Mouse (Mus musculus) heart, embryonic 13.5 days (tissue): ENCODE results near the gene Cenps. TPM values are rescaled to one million over a fixed set of nuclear protein-coding genes. Genes with fewer than 3 reads are reported as not detected.
"Not testable (repeated sequence)": the region's sequence is repeated elsewhere in the genome, so short reads cannot be mapped to it uniquely, and the experiment has no call there.

ENCODE experiments used
- ATAC-seq: fragments of 200-750 bp; cut with Nextera tagmentation; 2 replicates; pipeline ENCODE4 v1.8.0; 2017; ENCODE audit warnings: moderate TSS enrichment; ENCODE audit not compliant: insufficient number of reproducible peaks, low FRiP score, low TSS enrichment; ENCODE audit errors: extremely low read depth
- H3K27ac ChIP-seq: fragments of 300-500 bp; sonication (generic); replicated peaks from 2 replicates; pipeline ENCODE4 v1.5.1; 2015; ENCODE audit warnings: moderate library complexity, mild to moderate bottlenecking, inconsistent platforms
- H3K27me3 ChIP-seq: fragments of 300-500 bp; sonication (generic); replicated peaks from 2 replicates; pipeline ENCODE4 v1.6.1; 2015; ENCODE audit warnings: mild to moderate bottlenecking, inconsistent platforms
- H3K36me3 ChIP-seq: fragments of 300-500 bp; sonication (generic); 2 replicates; pipeline ENCODE4 v1.6.1; 2015; ENCODE audit warnings: mild to moderate bottlenecking, inconsistent platforms
- H3K4me1 ChIP-seq: fragments of 300-500 bp; sonication (generic); 2 replicates; pipeline ENCODE4 v1.6.1; 2015; ENCODE audit warnings: inconsistent platforms
- H3K4me2 ChIP-seq: fragments of 300-500 bp; sonication (generic); 2 replicates; pipeline ENCODE4 v1.6.1; 2015; ENCODE audit warnings: inconsistent platforms, mild to moderate bottlenecking, moderate library complexity
- H3K4me3 ChIP-seq: fragments of 300-500 bp; sonication (generic); 2 replicates; pipeline ENCODE4 v1.5.1; 2015; ENCODE audit warnings: moderate library complexity, mild to moderate bottlenecking, inconsistent platforms
- H3K9ac ChIP-seq: fragments of 300-500 bp; sonication (generic); 2 replicates; pipeline ENCODE4 v1.6.1; 2015; ENCODE audit warnings: inconsistent platforms, mild to moderate bottlenecking, moderate library complexity
- H3K9me3 ChIP-seq: fragments of 300-500 bp; sonication (generic); 2 replicates; pipeline ENCODE4 v1.6.1; 2016; ENCODE audit warnings: inconsistent platforms
- WGBS: fragments of 180-500 bp; shearing (Covaris S2); methylation state at CpG from one replicate; pipeline ENCODE4 v1.1.7; 2015; ENCODE audit warnings: mixed read lengths; 5-methylcytosine and 5-hydroxymethylcytosine counted together
- polyA plus RNA-seq: library from polyadenylated mRNA; unstranded; fragments of >200 nt; fragmentation: Nextera tagmentation; extraction: Ambion mirVana; gene quantifications from 2 replicates; pipeline ENCODE4 v1.2.1, GENCODE M21; 2015

Cenps gene
- polyA plus RNA-seq, 1 experiment from 2014 or later, result 25.6 TPM

DNA sequence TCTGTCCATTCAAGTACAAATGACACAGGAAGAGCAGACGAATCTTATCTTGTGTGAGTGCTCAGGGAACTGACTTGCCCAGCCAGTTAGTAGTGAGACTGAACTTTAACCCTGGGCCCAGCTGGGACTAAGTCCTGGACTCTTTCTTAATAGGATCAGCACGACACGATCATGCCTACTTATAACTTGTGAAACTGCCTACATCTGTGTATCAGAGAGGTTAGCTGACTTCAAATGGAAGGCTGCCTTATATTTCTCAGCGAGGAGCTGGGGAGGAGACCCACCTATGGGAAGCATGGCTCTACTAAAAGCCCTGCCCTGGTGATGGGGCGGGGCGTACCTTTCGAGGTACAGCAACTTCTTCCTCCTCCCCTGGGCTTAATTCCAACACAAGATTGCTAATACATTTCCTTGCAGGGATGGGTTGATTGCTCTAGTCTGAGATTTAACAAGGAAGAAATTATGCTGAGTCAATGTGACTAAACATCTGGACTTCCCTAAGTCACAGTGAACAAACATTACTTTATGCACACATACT is 33.0 kb upstream of the Cenps start:
- Histone ChIP-seq H3K4me3 (no peak overlapping the region), H3K4me1 (peaks cover 27% of the 10 kb centered on the region), H3K27me3 (no peaks in the 10 kb centered on the region), H3K9me3 (no peaks in the 10 kb centered on the region), H3K36me3 (peaks cover 8% of the 10 kb centered on the region; the same call in 1 of the 2 replicates), H3K4me2 (no peak overlapping the region), H3K9ac (no peak overlapping the region), H3K27ac (no peak overlapping the region)
- WGBS, result 57% methylated on average over 7 of the region's 7 CpGs
- no peak for ATAC-seq

- H3K4me3 ChIP-seq, ATAC-seq, H3K4me2 ChIP-seq, H3K27me3 ChIP-seq, H3K9ac ChIP-seq, H3K36me3 ChIP-seq, H3K9me3 ChIP-seq, H3K27ac ChIP-seq: not testable (repeated sequence)
- peaks cover 33% of the 10 kb centered on the region for H3K4me1 ChIP-seq
- 72% methylated on average over 7 of the region's 8 CpGs for WGBS
Measured at GRCm38 (mm10) chr4:149169926-149170325, 32.5 kb upstream of the Cenps start.

- peaks cover 31% of the 10 kb centered on the region for H3K4me1 ChIP-seq
- H3K4me3 ChIP-seq, result peak overlapping the region; percentile 95; the same call in 1 of the 2 replicates
- no peaks in the 10 kb centered on the region for H3K9me3 ChIP-seq
- no peak for ATAC-seq
- WGBS, result 43% methylated on average over 2 of the region's 2 CpGs
- 0 out of 2 replicates have a peak overlapping the region, but pooled peaks have one; percentile 84 for H3K9ac ChIP-seq
- H3K27ac ChIP-seq, result no peak overlapping the region
- peaks cover 22% of the 10 kb centered on the region for H3K36me3 ChIP-seq
- peak overlapping the region; percentile 93 for H3K4me2 ChIP-seq
- H3K27me3 ChIP-seq, result no peaks in the 10 kb centered on the region
Measured at GRCm38 (mm10) chr4:149168016-149168415, 30.6 kb upstream of the Cenps start.

DNA sequence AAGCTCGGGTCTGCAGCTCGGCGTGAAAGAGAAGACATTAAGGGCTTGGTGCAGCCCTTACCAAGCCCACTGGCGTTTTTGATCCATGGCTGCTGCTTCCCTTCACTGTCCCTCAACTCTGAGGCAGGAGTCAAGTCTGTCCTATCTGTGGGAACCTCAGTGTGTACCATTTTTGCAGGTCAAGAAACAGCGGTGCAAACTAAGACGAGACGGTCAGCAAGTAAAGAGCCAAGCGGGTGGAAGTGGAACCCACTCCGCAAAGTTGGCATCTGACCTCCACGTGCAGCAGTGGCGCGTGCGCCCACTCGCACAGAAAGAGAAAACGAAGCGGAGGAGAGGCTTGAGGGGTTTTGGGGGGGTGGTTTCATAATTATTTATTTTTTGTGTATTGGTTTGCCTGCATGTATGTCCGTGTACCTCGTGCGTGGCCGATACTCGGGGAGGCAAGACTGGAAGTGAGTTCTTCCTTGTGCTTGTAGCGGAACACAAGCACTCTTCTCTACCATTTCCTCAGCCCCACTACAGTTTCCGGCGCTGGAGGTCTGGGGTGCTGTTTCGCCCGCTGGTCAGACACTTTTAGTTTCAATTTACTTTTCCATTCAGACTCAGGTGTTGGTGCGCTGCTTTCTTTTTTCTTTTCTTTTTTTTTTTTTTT is 29.7 kb upstream of the Cenps start:
- 1% methylated on average over 27 of the region's 27 CpGs for WGBS
- Histone ChIP-seq H3K27ac (peak overlapping the region; percentile 85), H3K27me3 (no peaks in the 10 kb centered on the region), H3K4me3 (peak overlapping the region; percentile 95), H3K4me2 (peak overlapping the region; percentile 93), H3K36me3 (peaks cover 32% of the 10 kb centered on the region), H3K9ac (peak overlapping the region; percentile 84), H3K9me3 (no peaks in the 10 kb centered on the region), H3K4me1 (peaks cover 22% of the 10 kb centered on the region)
- ATAC-seq, result 0 out of 2 replicates have a peak, but pooled peaks have one; percentile 4

GRCm38 (mm10) chr4:149166215-149166946 is 29.0 kb upstream of the Cenps start, which contains the start of gene Pgd:
Gene Pgd (minus strand): TSS chr4:149166771.
- peak; percentile 99 for ATAC-seq
- Histone ChIP-seq H3K27ac (peak within 1 kb of the TSS; percentile 90), H3K4me1 (peaks cover 21% of the 10 kb centered on the region), H3K27me3 (no peaks in the 10 kb centered on the region), H3K4me3 (peak within 1 kb of the TSS; percentile 95), H3K9ac (peak within 1 kb of the TSS; percentile 96), H3K36me3 (peaks cover 39% of the 10 kb centered on the region), H3K4me2 (peak within 1 kb of the TSS; percentile 93), H3K9me3 (no peaks in the 10 kb centered on the region)
- WGBS, result 0% methylated on average over 59 of the region's 59 CpGs

- no peak overlapping the region for H3K4me3 ChIP-seq
- no peak for ATAC-seq
- no peak overlapping the region for H3K9ac ChIP-seq
- WGBS, result 57% methylated on average over 5 of the region's 5 CpGs
- H3K9me3 ChIP-seq, result no peaks in the 10 kb centered on the region
- H3K4me1 ChIP-seq, result peaks cover 17% of the 10 kb centered on the region
- no peak overlapping the region for H3K27ac ChIP-seq
- no peak overlapping the region for H3K4me2 ChIP-seq
- peaks cover 61% of the 10 kb centered on the region for H3K36me3 ChIP-seq
- no peaks in the 10 kb centered on the region for H3K27me3 ChIP-seq
Measured at GRCm38 (mm10) chr4:149164150-149164549, 26.7 kb upstream of the Cenps start.

DNA sequence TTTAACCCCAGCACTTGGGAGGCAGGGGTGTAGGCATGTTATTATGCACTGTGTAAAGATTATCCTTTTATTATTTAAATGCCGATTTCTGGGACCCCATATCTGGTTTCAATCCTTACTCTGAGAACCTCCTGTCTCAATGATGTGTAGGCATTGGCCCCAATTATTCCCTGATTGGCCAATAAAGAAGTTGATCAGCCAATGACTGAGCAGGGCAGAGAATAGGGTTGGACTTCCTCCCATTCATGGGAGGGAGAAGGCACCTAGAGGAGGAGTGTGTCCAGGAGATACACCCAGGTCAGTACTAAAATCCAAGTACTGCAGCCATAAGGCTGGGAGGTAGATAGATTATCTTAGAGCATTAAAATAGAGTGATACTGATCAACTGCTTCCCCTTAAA is 25.8 kb upstream of the Cenps start:
- H3K4me1 ChIP-seq, result peaks cover 17% of the 10 kb centered on the region
- H3K4me2 ChIP-seq, result no peak overlapping the region
- H3K36me3 ChIP-seq, result peaks cover 71% of the 10 kb centered on the region
- no peak for ATAC-seq
- no peaks in the 10 kb centered on the region for H3K27me3 ChIP-seq
- no peak overlapping the region for H3K4me3 ChIP-seq
- no peak overlapping the region for H3K27ac ChIP-seq
- H3K9ac ChIP-seq, result no peak overlapping the region
- H3K9me3 ChIP-seq, result no peaks in the 10 kb centered on the region
- WGBS, result 88% methylated on average over 1 of the region's 1 CpGs

GRCm38 (mm10) chr4:149161166-149161565 is 23.7 kb upstream of the Cenps start:
- Histone ChIP-seq H3K4me1 (peaks cover 12% of the 10 kb centered on the region), H3K36me3 (peaks cover 91% of the 10 kb centered on the region)
- 89% methylated on average over 6 of the region's 6 CpGs for WGBS

DNA sequence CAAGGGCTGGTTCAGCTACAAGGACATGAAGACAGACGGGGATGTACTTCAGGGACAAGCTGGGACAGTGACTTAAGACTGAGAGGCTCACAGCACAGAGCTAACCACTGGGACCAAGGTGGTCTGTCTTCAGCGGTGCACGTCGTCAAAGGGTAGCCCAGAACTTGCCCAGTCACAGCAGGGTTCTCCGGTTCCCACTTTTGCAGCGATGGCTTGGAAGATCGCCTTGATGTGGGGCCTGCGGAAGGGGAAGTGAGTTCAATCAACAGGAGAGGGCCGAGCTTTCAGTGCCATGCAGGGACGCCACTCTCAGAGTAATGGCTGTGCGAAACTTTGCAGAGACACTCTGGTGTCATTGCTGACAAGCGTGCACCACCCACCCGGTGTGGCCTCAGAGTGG is 22.5 kb upstream of the Cenps start:
- 87% methylated on average over 13 of the region's 13 CpGs for WGBS
- ATAC-seq, result no peak
- Histone ChIP-seq H3K9ac (no peak overlapping the region), H3K27me3 (no peaks in the 10 kb centered on the region), H3K27ac (no peak overlapping the region), H3K9me3 (0 out of 2 replicates have a peak, but pooled peaks cover 2% of the 10 kb centered on the region), H3K36me3 (peaks cover 100% of the 10 kb centered on the region), H3K4me3 (no peak overlapping the region), H3K4me2 (no peak overlapping the region), H3K4me1 (peaks cover 2% of the 10 kb centered on the region)

More at GRCm38 (mm10) chr4:149161166-149161565, 23.7 kb upstream of the Cenps start:
- Histone ChIP-seq H3K27me3 (no peaks in the 10 kb centered on the region), H3K4me3 (no peak overlapping the region), H3K27ac (no peak overlapping the region), H3K9ac (no peak overlapping the region), H3K4me2 (no peak overlapping the region), H3K9me3 (no peaks in the 10 kb centered on the region)
- ATAC-seq, result no peak

GRCm38 (mm10) chr4:149159203-149159602 is 21.8 kb upstream of the Cenps start:
- no peak overlapping the region for H3K9ac ChIP-seq
- H3K27me3 ChIP-seq, result no peaks in the 10 kb centered on the region
- H3K4me2 ChIP-seq, result no peak overlapping the region
- WGBS, result 86% methylated on average over 2 of the region's 2 CpGs
- peaks cover 100% of the 10 kb centered on the region for H3K36me3 ChIP-seq
- H3K4me3 ChIP-seq, result no peak overlapping the region
- 0 out of 2 replicates have a peak, but pooled peaks cover 2% of the 10 kb centered on the region for H3K9me3 ChIP-seq
- H3K27ac ChIP-seq, result no peak overlapping the region
- H3K4me1 ChIP-seq, result no peaks in the 10 kb centered on the region
- no peak for ATAC-seq

DNA sequence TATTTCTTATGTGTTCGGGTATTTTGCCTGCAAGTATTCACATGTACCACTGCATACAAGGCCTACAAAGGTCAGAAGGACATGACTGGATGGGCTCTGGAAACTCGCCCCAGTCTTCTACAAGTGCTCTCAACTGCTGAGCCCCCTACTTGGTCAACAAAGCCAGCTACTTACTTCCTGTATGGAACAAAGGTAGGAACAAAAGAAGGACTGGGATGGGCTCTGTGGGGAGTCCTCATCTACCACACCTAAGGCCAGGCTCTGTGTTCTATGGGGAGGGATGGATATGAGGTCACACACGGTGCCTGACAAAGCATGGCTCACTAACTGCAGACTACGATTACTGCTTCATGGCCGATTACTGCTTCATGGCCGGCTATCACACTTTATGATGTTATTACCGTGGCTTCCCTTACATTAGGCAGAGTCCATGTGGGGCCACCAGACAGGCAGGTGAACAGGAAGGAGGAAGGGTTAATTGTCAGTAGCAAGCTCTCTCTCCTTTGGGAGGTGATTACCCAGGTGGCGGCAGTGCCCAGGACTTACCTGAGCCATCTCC is 20.1 kb upstream of the Cenps start:
- 0 out of 2 replicates have a peak, but pooled peaks cover 2% of the 10 kb centered on the region for H3K9me3 ChIP-seq
- H3K36me3 ChIP-seq, result peaks cover 100% of the 10 kb centered on the region
- no peak overlapping the region for H3K9ac ChIP-seq
- H3K4me2 ChIP-seq, result no peak overlapping the region
- H3K27me3 ChIP-seq, result no peaks in the 10 kb centered on the region
- H3K4me3 ChIP-seq, result no peak overlapping the region
- no peak for ATAC-seq
- 90% methylated on average over 8 of the region's 8 CpGs for WGBS
- H3K27ac ChIP-seq, result no peak overlapping the region
- no peaks in the 10 kb centered on the region for H3K4me1 ChIP-seq
